Mouse (Mus musculus) thymus, postnatal 4 days (tissue): ENCODE data around the gene Shisa6.

Source experiments
- DNase-seq: peaks from one replicate; pipeline ENCODE4 v3.0.0; 2021

Shisa6 gene

DNA sequence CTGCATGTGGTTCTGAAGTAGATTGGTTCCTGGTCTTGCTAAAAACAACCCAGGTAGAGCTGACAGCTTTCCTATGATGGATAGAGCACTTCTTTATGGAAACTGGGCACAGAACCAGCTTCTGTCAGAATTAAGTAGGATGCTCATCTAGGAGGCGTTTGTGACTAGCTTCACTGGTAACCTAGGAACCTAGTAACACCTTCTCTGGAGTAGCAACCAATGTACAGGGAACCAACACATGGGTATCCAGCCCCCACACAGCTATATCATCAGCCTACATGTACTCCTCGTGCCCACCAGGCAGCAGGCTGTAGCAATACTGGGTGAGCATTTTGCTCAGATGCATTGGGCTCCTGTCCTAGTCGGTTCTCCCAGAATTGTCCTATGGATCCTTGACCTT is 307.3 kb downstream of the Shisa6 start:
- DNase-seq: no peak

DNA sequence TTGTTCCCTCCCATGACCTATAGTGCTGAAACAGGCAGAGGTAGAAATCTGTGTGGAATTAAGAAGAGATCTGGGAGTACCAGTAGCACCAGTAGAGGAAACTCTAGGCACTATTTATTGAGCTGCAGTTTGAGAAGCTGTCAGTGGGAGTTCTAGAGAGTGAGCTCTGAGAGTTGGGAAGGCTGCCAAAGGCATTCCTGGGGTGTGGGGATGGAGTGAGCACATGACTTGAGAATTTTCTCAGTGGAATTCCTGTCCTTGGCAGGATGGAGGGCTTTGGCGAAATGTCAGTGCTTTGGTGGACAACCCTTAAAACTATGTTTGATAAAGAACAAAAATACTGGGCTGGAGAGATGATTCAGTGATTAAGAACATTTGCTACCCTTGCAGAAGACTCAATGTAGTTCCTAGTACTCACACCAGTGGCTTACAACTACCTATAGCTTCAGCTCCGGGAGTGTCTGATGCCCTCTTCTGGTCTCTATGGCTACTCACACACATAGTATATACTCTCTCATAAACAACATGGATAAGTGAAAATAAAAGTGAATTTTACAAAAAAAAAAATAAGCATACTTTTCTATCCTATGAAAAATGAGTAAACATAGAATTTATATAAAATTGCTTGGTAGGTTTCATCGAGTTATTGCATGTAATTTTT is 337.0 kb downstream of the Shisa6 start:
- no peak for DNase-seq

DNA sequence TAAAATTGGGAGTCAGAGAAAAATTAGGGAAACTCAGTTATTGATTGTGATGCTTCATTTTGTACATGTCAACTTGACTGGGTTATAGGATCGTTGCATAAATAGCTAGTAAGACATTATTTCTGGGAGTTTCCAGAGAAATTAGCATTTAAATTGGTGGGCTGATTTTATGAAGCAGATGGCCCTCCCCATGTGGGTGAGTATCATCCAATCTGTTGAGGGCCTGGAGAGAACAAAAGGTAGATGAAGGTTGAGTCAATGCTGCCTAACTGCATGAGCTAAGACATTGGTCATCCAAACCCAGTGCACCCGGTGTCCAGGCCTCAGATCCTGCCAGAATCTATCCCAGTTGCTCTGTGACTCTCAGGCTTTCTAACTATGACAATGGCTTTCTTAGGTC is 337.6 kb downstream of the Shisa6 start:
- no peak for DNase-seq

DNA sequence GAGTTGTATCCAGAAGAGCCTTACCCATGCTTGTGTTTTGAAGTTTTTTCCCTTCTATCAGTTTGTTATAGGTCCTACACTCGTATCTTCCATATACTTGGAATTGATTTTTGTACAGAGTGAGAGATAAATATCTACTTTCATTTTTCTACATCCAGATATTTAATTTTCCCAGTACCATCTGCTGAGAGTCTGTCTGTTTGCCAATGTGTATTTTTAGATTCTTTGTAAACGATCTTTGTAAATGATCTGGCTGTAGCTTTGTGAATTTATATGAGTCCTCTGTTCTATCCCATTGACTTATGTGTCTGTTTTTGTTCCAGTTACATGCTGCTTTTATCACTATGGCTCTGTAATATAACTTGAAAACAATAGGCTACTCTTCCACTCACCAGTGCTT is 348.0 kb downstream of the Shisa6 start:
- DNase-seq: no peak

DNA sequence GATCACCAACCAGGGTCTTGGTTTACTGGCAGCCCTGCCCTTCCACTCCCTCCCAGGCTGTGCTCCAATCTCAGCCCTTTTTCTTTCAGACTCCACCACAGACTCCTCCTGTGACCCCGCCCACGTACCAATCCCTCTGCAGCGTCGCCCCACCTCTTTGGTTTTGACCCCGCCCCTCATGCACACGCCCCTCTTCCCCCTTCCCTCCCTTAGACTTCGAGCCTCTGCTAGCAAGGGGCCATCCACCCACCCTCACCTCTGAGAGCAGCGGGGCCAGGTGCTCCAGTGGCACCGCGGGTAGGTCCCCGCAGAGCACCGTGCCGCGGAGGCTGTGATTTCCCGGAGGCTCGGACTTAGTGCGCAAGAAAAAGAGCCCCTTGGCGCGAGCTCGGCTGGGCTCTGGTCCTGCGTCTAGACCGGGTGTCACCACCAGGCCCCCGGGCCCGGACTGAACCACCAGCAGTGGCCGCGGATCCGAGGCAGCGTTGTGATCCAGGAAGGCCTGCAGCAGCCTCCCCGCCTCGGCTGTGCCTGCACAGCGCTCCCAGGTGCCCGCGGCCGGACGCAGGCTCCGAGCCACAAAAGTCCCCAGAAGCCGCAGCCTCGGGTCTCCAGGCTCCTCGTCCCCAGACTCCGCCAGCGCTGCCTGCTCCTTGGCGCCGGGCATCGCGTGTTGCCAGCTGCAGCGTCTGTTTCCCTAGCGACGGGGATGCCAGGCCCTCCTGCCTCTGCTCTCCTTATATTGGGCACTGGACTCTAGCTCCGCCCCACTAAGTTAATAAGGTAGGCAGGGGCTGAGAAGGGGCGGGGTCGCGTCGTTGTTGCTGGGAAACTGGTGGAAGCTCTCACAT is 357.7 kb downstream of the Shisa6 start, which contains the start of gene Dnah9:
Dnah9 (minus strand) TSS at position 751 of the 851 bp plus-strand sequence.
- peak; percentile 11 for DNase-seq

DNA sequence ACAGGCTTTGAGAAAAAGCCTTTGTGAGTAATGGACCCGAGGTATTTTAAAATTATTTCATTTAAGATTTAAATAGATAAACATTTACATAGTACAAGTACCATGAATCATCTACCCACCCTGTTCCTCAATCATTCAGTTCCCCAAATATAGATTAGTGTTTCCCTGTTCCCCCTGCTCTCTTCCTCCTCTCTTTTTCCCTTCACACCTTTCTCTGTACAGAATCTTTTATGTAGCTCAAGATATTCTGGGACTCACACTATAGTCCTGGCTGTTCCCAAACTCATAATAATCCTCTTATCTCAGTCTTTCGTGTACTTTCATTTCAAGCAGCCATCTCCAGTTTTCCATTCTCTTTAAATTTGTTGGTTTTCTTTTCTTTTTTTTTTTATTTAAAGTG is 361.7 kb downstream of the Shisa6 start:
- DNase-seq: no peak
